Mouse (Mus musculus) midbrain, embryonic 12.5 days (tissue): ENCODE results near the gene Cblb. TPM values are rescaled to one million over a fixed set of nuclear protein-coding genes. Genes with fewer than 3 reads are reported as not detected.

Source experiments
- ATAC-seq: fragments of 200-750 bp; cut with Nextera tagmentation; 2 replicates; pipeline ENCODE4 v1.8.0; 2017; ENCODE audit warnings: low read depth, moderate TSS enrichment, moderate library complexity; ENCODE audit not compliant: low FRiP score
- H3K27ac ChIP-seq: fragments of 300-500 bp; sonication (generic); replicated peaks from 2 replicates; pipeline ENCODE4 v1.5.1; 2016; ENCODE audit warnings: mild to moderate bottlenecking
- H3K27me3 ChIP-seq: fragments of 300-500 bp; sonication (generic); 2 replicates; pipeline ENCODE4 v1.6.1; 2016; ENCODE audit warnings: mild to moderate bottlenecking
- H3K36me3 ChIP-seq: fragments of 300-500 bp; sonication (generic); 2 replicates; pipeline ENCODE4 v1.6.1; 2016
- H3K4me1 ChIP-seq: fragments of 300-500 bp; sonication (generic); 2 replicates; pipeline ENCODE4 v1.6.1; 2016
- H3K4me2 ChIP-seq: fragments of 300-500 bp; sonication (generic); replicated peaks from 2 replicates; pipeline ENCODE4 v1.6.1; 2016; ENCODE audit warnings: mild to moderate bottlenecking, moderate library complexity
- H3K4me3 ChIP-seq: fragments of 300-500 bp; sonication (generic); 2 replicates; pipeline ENCODE4 v1.5.1; 2016; ENCODE audit warnings: mild to moderate bottlenecking
- H3K9ac ChIP-seq: fragments of 300-500 bp; sonication (generic); replicated peaks from 2 replicates; pipeline ENCODE4 v1.6.1; 2016; ENCODE audit warnings: mild to moderate bottlenecking, moderate library complexity
- H3K9me3 ChIP-seq: fragments of 300-500 bp; sonication (generic); 2 replicates; pipeline ENCODE4 v1.6.1; 2016; ENCODE audit warnings: mild to moderate bottlenecking
- WGBS: fragments of 180-500 bp; shearing (Covaris S2); methylation state at CpG from one replicate; pipeline ENCODE4 v1.1.7; 2016; 5-methylcytosine and 5-hydroxymethylcytosine counted together
- polyA plus RNA-seq: library from polyadenylated mRNA; unstranded; fragments of >200 nt; fragmentation: Nextera tagmentation; extraction: Ambion mirVana; gene quantifications from 2 replicates; pipeline ENCODE4 v1.2.1, GENCODE M21; 2016

Gene Cblb
- polyA plus RNA-seq, 1 experiment from 2014 or later: 39.0 TPM

DNA sequence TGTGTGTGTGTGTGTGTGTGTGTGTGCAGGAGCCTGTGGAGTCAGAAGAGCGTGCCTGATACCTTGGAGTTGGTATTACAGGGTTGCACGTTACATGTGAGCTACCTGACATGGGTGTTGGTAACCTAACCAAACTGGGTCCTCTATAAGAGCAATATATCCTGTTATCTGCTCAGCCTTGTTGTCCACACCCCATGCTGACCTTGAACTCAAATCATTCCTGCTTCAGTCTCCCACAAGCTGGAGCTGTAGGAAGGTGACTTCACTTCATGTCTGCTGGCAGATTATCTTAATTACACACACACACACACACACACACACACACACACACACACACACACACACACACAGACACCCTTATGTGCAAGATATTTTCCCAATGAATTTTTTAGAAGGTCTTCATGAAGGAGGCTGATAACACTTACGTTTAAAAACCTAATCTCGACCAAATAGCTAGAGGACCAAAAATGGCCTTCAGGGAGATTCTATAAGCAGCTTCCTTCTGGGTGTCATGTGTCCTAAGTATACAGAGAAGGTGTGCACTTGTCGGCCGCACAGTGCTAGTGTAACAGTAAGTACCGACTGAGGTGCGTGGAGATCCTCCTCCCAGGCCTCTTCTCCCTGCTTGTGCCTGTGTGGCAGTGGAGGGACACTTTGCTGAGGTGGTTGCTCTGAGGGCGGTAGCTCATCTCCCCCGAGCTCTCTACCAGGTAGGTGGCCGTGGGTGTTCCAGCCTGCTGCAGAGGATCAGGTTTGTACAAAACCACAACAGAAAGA, 49.8 kb downstream of the Cblb start:
- Histone ChIP-seq H3K9me3 (no peaks in the 10 kb centered on the region), H3K4me3 (no peak overlapping the region), H3K27ac (no peak overlapping the region), H3K4me1 (peaks cover 5% of the 10 kb centered on the region; the same call in 1 of the 2 replicates), H3K36me3 (no peaks in the 10 kb centered on the region), H3K27me3 (no peaks in the 10 kb centered on the region), H3K4me2 (no peak overlapping the region), H3K9ac (no peak overlapping the region)
- no peak for ATAC-seq
- WGBS: 90% methylated on average over 10 of the region's 11 CpGs

DNA sequence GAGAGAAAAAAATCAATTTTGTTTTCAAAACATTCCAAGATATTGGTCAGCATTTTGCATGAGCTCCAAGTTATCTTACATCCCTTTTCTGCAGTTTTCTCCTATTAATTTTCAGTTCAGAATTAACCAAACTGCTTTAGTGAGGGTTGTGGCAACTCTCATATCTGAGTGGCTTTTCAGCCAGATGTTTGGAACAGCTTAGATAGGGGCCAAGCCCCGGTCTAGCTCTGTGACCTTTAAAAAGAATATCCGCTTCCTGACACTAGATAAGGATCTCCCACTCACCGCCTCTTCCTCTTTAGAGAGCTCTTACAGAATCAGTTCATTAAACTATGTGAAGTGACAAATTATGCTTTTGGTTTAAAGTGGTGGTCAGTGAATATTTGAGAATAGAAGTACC, 50.7 kb downstream of the Cblb start:
- Histone ChIP-seq H3K9ac (no peak overlapping the region), H3K36me3 (no peaks in the 10 kb centered on the region), H3K4me1 (peaks cover 5% of the 10 kb centered on the region; the same call in 1 of the 2 replicates), H3K4me2 (no peak overlapping the region), H3K27me3 (no peaks in the 10 kb centered on the region), H3K9me3 (no peaks in the 10 kb centered on the region), H3K27ac (no peak overlapping the region), H3K4me3 (no peak overlapping the region)
- 88% methylated on average over 3 of the region's 3 CpGs for WGBS
- no peak for ATAC-seq

DNA sequence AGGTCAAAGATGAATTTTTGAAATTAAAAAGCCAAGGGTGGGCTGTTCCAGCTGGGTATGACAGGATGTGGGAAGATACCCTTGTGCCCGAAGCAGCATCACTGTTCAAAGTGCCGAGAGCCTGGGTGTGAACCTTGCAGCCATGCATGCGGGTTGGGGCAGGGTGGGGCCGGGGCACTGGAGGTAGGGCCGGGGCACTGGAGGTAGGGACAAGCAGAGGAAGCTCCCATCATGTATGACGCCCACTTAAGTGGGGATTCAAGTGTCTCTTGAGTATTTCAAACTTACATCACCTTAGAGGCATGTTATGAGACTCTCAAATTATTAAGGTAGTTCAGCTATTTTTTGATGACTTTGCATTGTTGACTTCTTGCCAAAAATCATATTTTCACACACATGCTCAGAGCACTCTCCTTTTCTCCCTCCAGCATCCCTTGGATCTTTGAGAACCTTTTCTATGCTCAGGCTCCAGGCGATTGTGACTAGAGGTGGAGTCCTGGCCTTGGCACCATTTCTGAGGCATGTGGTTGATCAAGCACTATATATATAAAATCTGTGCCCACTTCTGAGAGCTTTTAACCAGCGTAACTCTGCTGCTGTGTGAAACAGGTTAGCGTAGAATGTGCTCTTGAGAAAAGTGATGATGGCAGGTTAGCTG, 55.9 kb downstream of the Cblb start:
- Histone ChIP-seq H3K27me3 (no peaks in the 10 kb centered on the region), H3K4me1 (peaks cover 7% of the 10 kb centered on the region; the same call in 1 of the 2 replicates), H3K9ac (no peak overlapping the region), H3K9me3 (no peaks in the 10 kb centered on the region), H3K4me2 (no peak overlapping the region), H3K27ac (no peak overlapping the region), H3K4me3 (no peak overlapping the region), H3K36me3 (no peaks in the 10 kb centered on the region)
- WGBS: 94% methylated on average over 9 of the region's 9 CpGs
- no peak; the same call in 1 of the 2 replicates for ATAC-seq

DNA sequence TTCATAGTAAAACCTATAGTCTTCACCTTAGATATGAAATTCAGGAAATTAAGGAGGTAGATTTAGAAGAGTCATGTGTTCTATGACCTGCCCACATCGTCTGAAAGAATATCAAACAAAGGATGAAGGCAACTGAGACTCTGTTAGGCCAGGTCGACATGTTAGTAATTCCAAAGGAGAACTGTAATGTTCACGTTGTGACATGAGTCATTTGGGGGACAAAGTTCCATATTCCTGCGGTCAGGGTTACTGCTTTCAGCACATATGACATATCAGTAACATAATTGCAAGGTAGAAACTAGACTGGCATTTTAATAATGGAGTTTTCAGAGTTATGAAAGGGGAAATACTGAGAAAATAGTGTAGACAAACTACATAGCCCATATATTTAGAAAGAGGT, 58.3 kb downstream of the Cblb start:
- WGBS: 90% methylated on average over 4 of the region's 4 CpGs
- H3K4me1 ChIP-seq: 0 out of 2 replicates have a peak, but pooled peaks cover 5% of the 10 kb centered on the region
- no peak overlapping the region for H3K4me3 ChIP-seq
- ATAC-seq: no peak
- H3K27me3 ChIP-seq: no peaks in the 10 kb centered on the region
- no peak overlapping the region for H3K9ac ChIP-seq
- no peaks in the 10 kb centered on the region for H3K9me3 ChIP-seq
- no peak overlapping the region for H3K4me2 ChIP-seq
- H3K36me3 ChIP-seq: no peaks in the 10 kb centered on the region
- no peak overlapping the region for H3K27ac ChIP-seq

DNA sequence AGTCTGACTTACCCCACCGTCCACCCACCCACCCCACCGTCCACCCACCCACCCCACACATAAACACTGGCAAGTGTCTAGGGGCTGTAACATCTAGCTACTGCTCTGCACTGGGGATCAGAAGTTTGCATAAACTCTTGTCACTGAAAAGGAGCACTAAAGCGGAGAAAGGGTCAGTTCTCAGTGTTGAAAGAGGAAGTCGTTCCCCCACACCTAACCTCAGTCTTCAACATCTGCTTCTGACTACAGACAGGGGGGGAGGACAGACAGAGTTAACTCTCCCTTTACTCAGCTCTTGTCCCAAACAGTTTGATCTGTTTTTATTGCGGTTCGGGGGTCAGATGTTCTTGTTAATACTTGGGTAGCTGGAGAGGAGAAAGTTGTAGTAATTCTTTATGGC, 59.9 kb downstream of the Cblb start:
- 76% methylated on average over 6 of the region's 6 CpGs for WGBS
- no peak for ATAC-seq
- Histone ChIP-seq H3K27me3 (no peaks in the 10 kb centered on the region), H3K27ac (no peak overlapping the region), H3K4me2 (no peak overlapping the region), H3K9me3 (no peaks in the 10 kb centered on the region), H3K4me3 (no peak overlapping the region), H3K36me3 (no peaks in the 10 kb centered on the region), H3K9ac (no peak overlapping the region), H3K4me1 (0 out of 2 replicates have a peak, but pooled peaks cover 5% of the 10 kb centered on the region)

DNA sequence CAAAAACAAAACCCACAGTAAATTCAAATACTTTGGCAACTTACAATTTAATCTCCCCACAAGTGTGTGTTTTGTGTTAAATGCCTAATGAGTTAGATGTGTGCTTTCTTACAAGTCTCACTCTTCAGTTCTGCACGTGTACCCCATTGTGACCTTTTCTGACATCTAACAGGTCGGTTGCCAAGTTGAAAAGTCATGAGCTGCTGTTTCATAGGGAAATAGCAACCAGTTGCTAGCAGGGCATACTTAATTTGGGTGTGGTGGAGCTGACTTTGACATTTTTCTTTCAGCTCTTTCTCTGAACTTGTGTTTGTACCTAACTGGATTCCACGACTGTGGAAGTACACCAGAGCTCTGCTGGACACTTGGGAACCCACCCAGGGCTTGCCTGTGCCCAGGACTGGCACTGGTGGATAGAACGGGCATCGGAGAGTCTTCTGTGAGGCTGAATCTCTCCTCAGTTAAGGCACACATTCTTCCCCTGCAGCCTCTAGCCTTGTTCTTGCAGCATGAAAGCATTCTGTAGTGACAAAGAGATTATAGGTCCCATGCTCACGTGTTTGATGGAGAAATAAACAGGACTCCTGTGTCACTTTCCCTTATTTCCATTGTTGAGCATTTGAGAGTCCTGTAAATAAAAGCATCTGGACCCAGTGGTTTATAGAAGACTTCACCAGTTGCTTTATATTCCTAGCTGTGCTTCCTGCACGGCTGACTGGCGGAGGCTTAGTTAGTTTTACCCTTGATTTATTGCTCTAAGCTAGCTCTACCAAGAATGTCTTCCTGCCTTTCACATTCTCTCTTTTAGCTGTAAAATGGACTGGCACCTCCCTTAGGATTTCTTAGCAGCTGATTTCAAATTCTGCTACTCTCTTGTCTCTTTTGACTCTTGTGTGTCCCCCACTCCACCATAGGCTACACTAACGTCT, 62.6 kb downstream of the Cblb start:
- 84% methylated on average over 9 of the region's 9 CpGs for WGBS
- no peaks in the 10 kb centered on the region for H3K36me3 ChIP-seq
- H3K4me3 ChIP-seq: no peak overlapping the region

DNA sequence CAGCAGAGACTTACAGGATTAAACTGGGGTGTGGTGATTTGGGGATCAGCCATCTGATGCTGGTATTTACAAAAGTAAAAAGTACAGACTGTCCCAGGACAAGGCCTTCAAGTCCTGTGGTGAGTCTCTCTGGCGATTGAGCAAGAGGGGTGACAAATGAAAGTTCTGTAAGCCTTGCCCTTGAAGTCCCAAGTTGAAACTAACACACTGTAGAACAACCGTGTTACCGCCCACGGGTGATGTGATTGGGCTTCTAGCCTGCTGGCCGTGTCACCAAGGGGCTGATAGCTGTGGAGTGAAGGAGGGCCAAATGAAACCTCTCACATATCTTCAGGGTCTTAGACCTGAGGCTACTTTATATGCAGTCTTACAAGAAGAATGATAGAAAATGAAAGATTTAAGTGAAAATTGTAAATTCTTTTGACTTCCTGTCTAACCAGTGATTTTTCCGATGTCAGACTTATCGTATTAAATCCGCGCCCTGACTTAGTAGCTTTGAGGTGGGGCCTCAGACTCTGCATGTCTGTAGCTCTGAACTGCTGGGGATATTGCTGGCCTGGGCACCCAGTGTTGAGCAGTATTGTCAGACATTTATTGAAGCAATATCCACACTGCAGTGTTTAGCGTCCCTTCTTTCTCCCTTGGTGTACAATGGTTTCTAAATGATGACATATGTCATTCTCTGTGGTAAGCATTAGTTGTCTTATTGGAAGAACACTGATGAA, 63.9 kb downstream of the Cblb start:
- WGBS: 95% methylated on average over 10 of the region's 10 CpGs
- H3K9me3 ChIP-seq: no peaks in the 10 kb centered on the region
- no peaks in the 10 kb centered on the region for H3K36me3 ChIP-seq

More for the DNA sequence above, 62.6 kb downstream of the Cblb start:
- ATAC-seq: no peak
- no peaks in the 10 kb centered on the region for H3K27me3 ChIP-seq
- H3K9ac ChIP-seq: no peak overlapping the region
- H3K9me3 ChIP-seq: no peaks in the 10 kb centered on the region
- no peak overlapping the region for H3K27ac ChIP-seq
- H3K4me2 ChIP-seq: no peak overlapping the region
- 0 out of 2 replicates have a peak, but pooled peaks cover 5% of the 10 kb centered on the region for H3K4me1 ChIP-seq

DNA sequence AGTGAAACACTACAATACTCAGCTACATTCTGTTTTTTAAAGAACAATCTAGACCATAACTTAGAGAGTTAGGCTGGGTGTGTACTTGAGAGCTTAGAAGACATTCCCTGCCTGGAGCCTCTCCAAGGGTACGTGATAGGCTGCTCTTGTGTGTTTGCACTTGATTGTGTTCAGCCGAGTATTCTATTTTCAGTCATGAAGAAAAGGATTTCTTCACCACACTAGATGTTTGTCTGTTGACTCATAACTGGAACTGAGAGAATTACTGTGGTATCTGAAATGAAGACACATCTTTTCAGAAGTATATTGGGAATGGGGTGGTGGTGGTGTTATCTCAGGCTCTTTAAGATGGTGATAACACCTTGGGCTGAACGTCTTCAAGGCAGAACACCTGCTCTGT, 64.6 kb downstream of the Cblb start:
- no peak overlapping the region for H3K4me3 ChIP-seq
- 90% methylated on average over 3 of the region's 3 CpGs for WGBS
- H3K9me3 ChIP-seq: no peaks in the 10 kb centered on the region
- no peak overlapping the region for H3K4me2 ChIP-seq
- ATAC-seq: no peak
- no peak overlapping the region for H3K27ac ChIP-seq
- no peak overlapping the region for H3K9ac ChIP-seq
- H3K36me3 ChIP-seq: no peaks in the 10 kb centered on the region
- no peaks in the 10 kb centered on the region for H3K27me3 ChIP-seq
- H3K4me1 ChIP-seq: 0 out of 2 replicates have a peak, but pooled peaks cover 5% of the 10 kb centered on the region

More for the DNA sequence above, 63.9 kb downstream of the Cblb start:
- Histone ChIP-seq H3K4me2 (no peak overlapping the region), H3K4me3 (no peak overlapping the region), H3K27ac (no peak overlapping the region), H3K27me3 (no peaks in the 10 kb centered on the region), H3K9ac (no peak overlapping the region), H3K4me1 (0 out of 2 replicates have a peak, but pooled peaks cover 5% of the 10 kb centered on the region)
- no peak for ATAC-seq

DNA sequence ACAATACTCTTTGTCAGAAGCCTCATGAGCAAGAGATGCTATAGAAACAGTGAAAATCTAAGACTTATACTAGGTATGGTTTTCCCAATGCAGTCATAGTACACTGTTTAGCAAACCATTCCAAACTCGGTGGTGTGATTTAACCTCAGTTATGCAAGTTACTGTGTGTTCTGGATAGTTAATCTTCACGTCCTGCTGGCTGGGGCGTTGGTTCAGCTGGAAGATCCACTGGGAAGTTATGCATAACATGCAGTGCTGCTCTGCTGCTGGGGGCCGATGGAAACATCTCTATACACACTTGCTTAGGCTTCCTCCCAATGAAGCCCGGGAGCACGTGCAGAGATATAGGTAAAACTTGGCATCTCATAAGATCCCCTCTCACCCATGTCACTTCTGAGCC, 69.4 kb downstream of the Cblb start:
- no peak for ATAC-seq
- 88% methylated on average over 6 of the region's 6 CpGs for WGBS
- H3K4me3 ChIP-seq: no peak overlapping the region
- H3K27ac ChIP-seq: no peak overlapping the region
- no peaks in the 10 kb centered on the region for H3K4me1 ChIP-seq
- H3K27me3 ChIP-seq: no peaks in the 10 kb centered on the region
- no peak overlapping the region for H3K9ac ChIP-seq
- no peak overlapping the region for H3K4me2 ChIP-seq
- no peaks in the 10 kb centered on the region for H3K9me3 ChIP-seq
- H3K36me3 ChIP-seq: no peaks in the 10 kb centered on the region

DNA sequence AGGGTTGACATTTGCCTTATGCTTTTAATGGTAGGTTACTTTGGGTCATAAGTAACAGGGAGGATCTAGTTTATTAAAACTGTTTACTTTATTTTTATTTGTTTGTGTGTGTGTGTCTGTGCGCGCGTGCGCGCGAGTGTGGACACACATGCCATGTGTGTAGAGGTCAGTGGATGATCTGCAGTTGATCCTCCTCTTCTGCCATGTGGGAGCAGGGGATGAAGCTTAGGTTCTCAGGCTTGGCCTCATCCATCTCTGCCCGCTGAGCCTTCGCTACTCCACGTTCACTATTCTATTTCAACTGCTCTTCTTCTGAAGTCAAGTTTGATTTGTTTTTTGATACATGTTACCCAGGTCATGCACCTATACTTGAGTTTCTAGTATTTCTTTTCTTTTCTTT, 73.6 kb downstream of the Cblb start:
- Histone ChIP-seq H3K27ac (no peak overlapping the region), H3K9ac (no peak overlapping the region), H3K4me3 (no peak overlapping the region), H3K4me2 (no peak overlapping the region), H3K27me3 (no peaks in the 10 kb centered on the region), H3K9me3 (no peaks in the 10 kb centered on the region), H3K36me3 (no peaks in the 10 kb centered on the region), H3K4me1 (no peaks in the 10 kb centered on the region)
- 97% methylated on average over 9 of the region's 9 CpGs for WGBS
- ATAC-seq: no peak

DNA sequence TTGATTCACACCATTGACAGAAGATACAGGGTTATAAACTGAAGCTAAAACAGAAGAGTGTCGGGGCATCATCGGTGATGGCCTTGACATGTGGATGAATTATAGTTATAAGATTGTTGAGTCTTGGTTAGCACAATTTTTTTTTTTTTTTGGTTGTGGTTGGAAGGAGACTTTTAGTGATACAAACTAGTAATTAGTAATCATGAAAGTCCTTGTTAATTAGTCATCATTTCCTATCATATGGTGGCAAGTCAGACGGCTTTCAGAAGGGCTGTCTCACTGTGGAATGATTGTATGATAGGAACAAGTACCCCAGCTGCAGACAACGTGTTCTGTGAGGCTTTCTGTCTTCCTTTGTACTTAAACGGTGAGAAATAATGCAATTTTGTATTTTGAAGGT, 76.8 kb downstream of the Cblb start:
- ATAC-seq: no peak

More for the DNA sequence above, 76.8 kb downstream of the Cblb start:
- no peak overlapping the region for H3K27ac ChIP-seq
- no peak overlapping the region for H3K9ac ChIP-seq
- no peak overlapping the region for H3K4me3 ChIP-seq
- H3K9me3 ChIP-seq: no peaks in the 10 kb centered on the region
- 94% methylated on average over 5 of the region's 5 CpGs for WGBS
- no peaks in the 10 kb centered on the region for H3K27me3 ChIP-seq
- no peaks in the 10 kb centered on the region for H3K4me1 ChIP-seq
- H3K36me3 ChIP-seq: peaks cover 2% of the 10 kb centered on the region; the same call in 1 of the 2 replicates
- H3K4me2 ChIP-seq: no peak overlapping the region
